Mouse (Mus musculus): ENCODE data around the gene Ifna2.

GRCm38 (mm10) chr4:88697753-88698152, 14.0 kb upstream of the Ifna2 start:
- TF ChIP-seq CTCF (IDR thresholded peaks at IDR 0.05; ENCODE audit: extremely low read depth, insufficient read depth, insufficient read length, insufficient replicate concordance) = no peak
- TF ChIP-seq POLR2A (IDR thresholded peaks at IDR 0.05; ENCODE audit: low read depth, low read length) = no peak
